Mouse (Mus musculus): ENCODE measurements around the gene Olfr1107.

Gene Olfr1107

GRCm38 (mm10) chr2:87075717-87076116 is at the start of gene Olfr1107:
Gene Olfr1107 (minus strand): TSS chr2:87075817.
- in situ Hi-C loops (cut with MseI, MboI): no loop called here

- in situ Hi-C loops (cut with MseI, MboI): no loop called here
These were observed 38.9 kb upstream of the Olfr1107 start, which contains the start of gene Olfr259 for GRCm38 (mm10) chr2:87114467-87114866. Gene Olfr259 (minus strand): TSS chr2:87114567.

DNA sequence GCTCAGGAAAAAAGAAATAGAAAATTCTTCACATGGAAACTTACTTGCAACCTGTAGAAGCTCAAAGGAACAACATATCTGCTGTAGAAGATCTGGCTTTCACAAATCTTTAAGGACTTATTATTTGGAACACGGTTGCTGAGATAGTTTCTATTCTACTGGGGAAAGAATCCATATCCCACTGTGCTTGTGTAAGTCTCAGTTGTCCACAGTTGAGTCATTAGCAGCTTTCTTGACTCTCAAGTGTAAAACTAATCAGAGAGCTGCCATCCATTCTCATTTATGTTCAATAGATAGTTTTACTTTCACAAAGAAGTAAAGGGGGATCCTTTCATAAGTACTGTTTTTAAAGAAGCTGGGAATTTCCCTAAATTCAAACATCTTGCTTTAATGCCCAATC is 20.3 kb upstream of the Olfr1107 start, which contains the start of gene Olfr1109:
Olfr1109 (minus strand) TSS at position 101 of the 400 bp plus-strand sequence.
- in situ Hi-C loops (cut with MseI, MboI): no loop called here

- in situ Hi-C loops (cut with MseI, MboI): no loop called here
These were observed 23.4 kb downstream of the Olfr1107 start, which contains the start of gene Olfr1106 for GRCm38 (mm10) chr2:87052173-87052572. Gene Olfr1106 (minus strand): TSS chr2:87052273.

DNA sequence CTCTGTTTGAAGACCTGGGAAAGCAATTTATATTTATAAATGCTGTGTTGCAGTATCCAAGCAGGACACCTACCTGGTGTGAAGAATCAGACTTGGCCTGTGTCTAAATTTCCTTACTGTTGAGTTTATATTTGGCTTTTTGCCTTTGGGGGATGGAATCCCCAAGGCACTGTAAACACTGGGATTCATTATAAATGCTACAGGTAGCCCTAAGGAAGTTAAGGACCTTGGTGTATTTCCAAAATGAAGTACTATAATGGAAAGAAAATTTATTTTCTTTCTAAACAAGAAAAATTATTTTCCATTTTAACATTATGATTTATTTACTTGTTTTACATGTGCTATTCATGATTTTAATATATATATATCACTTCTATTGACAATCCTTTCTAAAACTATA is 39.2 kb downstream of the Olfr1107 start, which contains the start of gene Olfr1105:
Olfr1105 (minus strand) TSS at position 101 of the 400 bp plus-strand sequence.
- in situ Hi-C loops (cut with MseI, MboI): no loop called here

GRCm38 (mm10) chr2:87026980-87027379 is 48.6 kb downstream of the Olfr1107 start, which contains the start of gene Olfr1104:
Gene Olfr1104 (minus strand): TSS chr2:87027080.
- in situ Hi-C loops (cut with MseI, MboI): no loop called here

Measured in mouse trophoblast stem cell (cell line).